Mouse (Mus musculus) urinary bladder, postnatal 36 days (tissue): Measurements from ENCODE around the gene Hoxb6.

Experiments
- DNase-seq, 2 experiments: peaks; one replicate each; pipeline ENCODE4 v3.0.0; 2022; ENCODE audit warnings: low spot score in 2 of 2, mixed read lengths in 1 of 2

Gene Hoxb6

GRCm38 (mm10) chr11:96269869-96270268 lies 22.4 kb upstream of the Hoxb6 start:
- peak in 1 of 2 experiments; percentile 40 for DNase-seq

- DNase-seq, result no peak
Measured at GRCm38 (mm10) chr11:96270996-96271540, 21.2 kb upstream of the Hoxb6 start, which contains the start of gene Hoxb9. Gene Hoxb9 (plus strand): TSS chr11:96271457.

- DNase-seq, result peak; percentile 59 to 63
Measured at GRCm38 (mm10) chr11:96271541-96272011, 20.7 kb upstream of the Hoxb6 start.

GRCm38 (mm10) chr11:96272024-96272921 lies 20.0 kb upstream of the Hoxb6 start:
- no peak for DNase-seq

- no peak for DNase-seq
Measured at GRCm38 (mm10) chr11:96274428-96274827, 17.8 kb upstream of the Hoxb6 start.

DNA sequence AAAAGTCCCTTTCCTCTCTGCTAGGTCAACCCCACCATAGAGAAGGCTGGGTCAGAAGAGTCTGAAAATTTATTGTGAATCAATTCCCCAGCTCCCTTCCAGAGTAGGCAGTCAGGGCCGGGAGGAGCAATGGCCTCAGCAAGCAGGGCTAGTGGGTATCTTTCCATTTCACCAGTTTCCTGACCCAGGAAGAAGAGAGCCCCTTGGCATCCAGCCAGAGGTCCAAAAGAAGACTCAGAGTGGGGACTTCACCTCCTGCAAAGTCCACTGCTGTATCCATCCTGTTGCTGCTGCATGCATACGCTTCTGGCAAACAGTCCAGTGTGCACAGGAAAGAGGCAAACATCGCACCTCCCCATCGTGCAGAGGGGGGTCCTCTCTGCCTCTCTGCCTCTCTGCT lies 16.4 kb upstream of the Hoxb6 start:
- no peak for DNase-seq

- no peak for DNase-seq
Measured at GRCm38 (mm10) chr11:96277151-96278044, 14.9 kb upstream of the Hoxb6 start.

DNA sequence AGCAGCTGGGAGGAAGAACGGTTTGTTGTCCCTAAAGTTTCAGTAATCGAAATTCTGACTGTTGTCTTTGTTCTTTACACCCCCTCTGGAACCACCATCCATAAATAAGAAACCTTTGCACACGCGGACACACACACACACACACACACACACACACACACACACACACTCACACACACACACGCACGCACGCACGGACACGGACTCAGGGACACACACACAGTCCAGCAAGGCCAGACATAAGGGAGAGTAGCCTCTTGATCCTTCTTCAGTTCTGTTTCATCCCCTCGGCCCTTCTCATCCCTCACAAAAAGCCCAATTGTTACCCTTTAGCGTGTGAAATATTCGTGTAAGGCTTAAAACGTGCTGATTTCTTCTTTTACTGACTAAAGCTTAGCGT lies 14.0 kb upstream of the Hoxb6 start:
- no peak for DNase-seq

- peak; percentile 80 to 87 for DNase-seq
Measured at GRCm38 (mm10) chr11:96278773-96279172, 13.5 kb upstream of the Hoxb6 start.

DNA sequence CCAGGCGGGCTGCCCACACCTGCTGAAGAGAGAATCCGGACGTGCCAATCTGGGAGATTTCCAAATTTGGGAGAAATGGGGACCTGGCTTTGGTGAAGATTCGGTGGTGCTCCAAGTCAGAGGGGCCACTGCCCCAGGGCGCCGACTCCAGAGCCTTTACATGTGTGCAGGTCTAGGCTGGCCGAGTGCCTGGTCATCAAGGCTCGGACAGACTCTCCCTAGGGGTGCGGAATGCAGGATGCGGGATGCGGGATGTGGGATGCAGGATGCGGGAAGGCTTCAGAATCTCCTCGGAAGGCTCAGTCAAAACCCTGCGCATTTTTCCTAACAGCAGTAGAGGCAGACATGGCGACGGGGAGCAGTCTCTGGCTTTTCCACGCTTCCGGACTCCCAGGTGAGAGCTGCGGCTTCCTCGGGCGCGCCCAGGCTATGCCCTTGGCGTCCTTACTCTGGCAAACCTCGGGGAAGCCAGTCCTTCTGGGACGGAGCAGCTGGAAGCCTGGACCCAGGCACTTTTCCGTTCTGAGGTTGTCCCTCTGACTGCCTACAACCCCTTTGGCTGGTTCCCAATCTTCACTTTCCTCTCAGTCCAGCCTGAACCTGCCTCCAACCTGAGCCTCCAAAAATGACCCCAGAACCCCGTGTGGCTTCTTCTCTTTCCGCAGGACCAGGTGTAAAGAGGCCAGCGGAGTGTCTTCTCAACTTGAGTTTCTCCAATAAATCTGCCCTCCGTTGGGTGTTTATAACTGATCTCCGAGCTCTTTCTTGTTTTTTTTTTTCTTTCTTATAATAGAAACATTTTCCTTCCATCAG lies 12.6 kb upstream of the Hoxb6 start:
- no peak for DNase-seq

- no peak for DNase-seq
Measured at GRCm38 (mm10) chr11:96280399-96281378, 11.6 kb upstream of the Hoxb6 start.

GRCm38 (mm10) chr11:96281396-96281795 lies 10.9 kb upstream of the Hoxb6 start:
- no peak for DNase-seq

GRCm38 (mm10) chr11:96281855-96282570 lies 10.3 kb upstream of the Hoxb6 start, which contains the start of gene Hoxb8:
Gene Hoxb8 (plus strand): TSS chr11:96281905.
- DNase-seq, result no peak

DNA sequence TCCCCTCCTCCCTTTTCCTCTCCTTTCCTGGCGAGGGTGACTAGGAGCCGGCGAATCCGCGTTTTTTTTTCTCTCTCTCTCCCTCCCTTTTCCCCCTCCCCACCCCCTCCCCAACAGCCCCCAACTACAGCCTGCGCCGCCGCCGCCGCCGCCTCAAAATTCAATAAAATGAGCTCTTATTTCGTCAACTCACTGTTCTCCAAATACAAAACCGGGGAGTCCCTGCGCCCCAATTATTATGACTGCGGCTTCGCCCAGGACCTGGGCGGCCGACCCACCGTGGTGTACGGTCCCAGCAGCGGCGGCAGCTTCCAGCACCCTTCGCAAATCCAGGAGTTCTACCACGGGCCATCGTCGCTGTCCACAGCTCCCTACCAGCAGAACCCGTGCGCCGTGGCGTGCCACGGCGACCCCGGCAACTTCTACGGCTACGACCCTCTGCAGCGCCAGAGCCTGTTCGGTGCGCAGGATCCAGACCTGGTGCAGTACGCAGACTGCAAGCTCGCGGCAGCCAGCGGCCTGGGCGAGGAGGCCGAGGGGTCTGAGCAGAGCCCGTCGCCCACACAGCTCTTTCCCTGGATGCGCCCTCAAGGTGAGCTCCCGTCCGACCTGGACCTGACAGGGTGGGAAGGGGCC lies 9.4 kb upstream of the Hoxb6 start:
- no peak for DNase-seq

DNA sequence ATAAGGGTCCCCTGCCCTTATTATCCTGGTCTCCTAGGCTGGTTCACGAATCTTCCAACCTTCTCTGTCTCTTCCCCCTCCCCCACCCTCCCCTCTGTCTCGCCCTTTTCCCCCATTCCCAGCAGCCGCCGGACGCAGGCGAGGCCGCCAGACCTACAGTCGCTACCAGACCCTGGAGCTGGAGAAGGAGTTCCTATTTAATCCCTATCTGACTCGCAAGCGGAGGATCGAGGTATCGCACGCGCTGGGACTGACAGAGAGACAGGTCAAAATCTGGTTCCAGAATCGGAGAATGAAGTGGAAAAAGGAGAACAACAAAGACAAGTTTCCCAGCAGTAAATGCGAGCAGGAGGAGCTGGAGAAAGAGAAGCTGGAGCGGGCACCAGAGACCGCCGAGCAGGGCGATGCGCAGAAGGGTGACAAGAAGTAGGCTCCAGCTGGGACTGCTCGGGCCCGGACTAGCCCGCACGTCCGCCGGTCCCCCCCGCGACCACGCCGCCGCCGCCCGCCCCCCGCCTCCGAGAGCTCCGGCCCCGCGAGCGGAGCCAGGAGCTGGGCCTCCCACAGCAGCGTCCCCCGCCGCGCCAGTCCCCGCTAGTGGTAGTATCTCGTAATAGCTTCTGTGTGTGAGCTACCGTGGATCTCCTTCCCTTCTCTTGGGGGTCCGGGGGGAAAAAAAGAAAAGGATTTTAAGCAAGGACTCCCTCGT lies 8.1 kb upstream of the Hoxb6 start:
- DNase-seq, result no peak

GRCm38 (mm10) chr11:96284774-96285734 lies 7.2 kb upstream of the Hoxb6 start:
- no peak for DNase-seq
